Mouse (Mus musculus) heart, embryonic 11.5 days (tissue): Measurements from ENCODE around the gene Tmf1. TPM values are rescaled to one million over a fixed set of nuclear protein-coding genes. Genes with fewer than 3 reads are reported as not detected.

Source experiments
- ATAC-seq: fragments of 200-750 bp; cut with Nextera tagmentation; replicated peaks from 2 replicates; pipeline ENCODE4 v1.8.0; 2017; ENCODE audit warnings: moderate library complexity; ENCODE audit not compliant: insufficient number of reproducible peaks, low FRiP score, low TSS enrichment
- H3K27ac ChIP-seq: fragments of 300-500 bp; sonication (generic); 2 replicates; pipeline ENCODE4 v1.5.1; 2014; ENCODE audit warnings: mild to moderate bottlenecking, low read depth, low read length
- H3K27me3 ChIP-seq: fragments of 300-500 bp; sonication (generic); 2 replicates; pipeline ENCODE4 v1.6.1; 2014; ENCODE audit warnings: mild to moderate bottlenecking, low read length, mixed read lengths; ENCODE audit not compliant: control insufficient read depth, insufficient read depth
- H3K36me3 ChIP-seq: fragments of 300-500 bp; sonication (generic); 2 replicates; pipeline ENCODE4 v1.6.1; 2014; ENCODE audit warnings: mild to moderate bottlenecking, low read length, moderate library complexity, mixed read lengths; ENCODE audit not compliant: control insufficient read depth, insufficient read depth
- H3K4me1 ChIP-seq: fragments of 300-500 bp; sonication (generic); 2 replicates; pipeline ENCODE4 v1.6.1; 2014; ENCODE audit warnings: low read length; ENCODE audit not compliant: control insufficient read depth, insufficient read depth
- H3K4me2 ChIP-seq: fragments of 300-500 bp; sonication (generic); 2 replicates; pipeline ENCODE4 v1.6.1; 2014; ENCODE audit warnings: mild to moderate bottlenecking, moderate library complexity
- H3K4me3 ChIP-seq: fragments of 300-500 bp; sonication (generic); 2 replicates; pipeline ENCODE4 v1.5.1; 2014; ENCODE audit warnings: low read depth, low read length
- H3K9ac ChIP-seq: fragments of 300-500 bp; sonication (generic); 2 replicates; pipeline ENCODE4 v1.6.1; 2014; ENCODE audit warnings: mild to moderate bottlenecking, low read depth, low read length, moderate library complexity
- H3K9me3 ChIP-seq: fragments of 300-500 bp; sonication (generic); replicated peaks from 2 replicates; pipeline ENCODE4 v1.6.1; 2016; ENCODE audit warnings: low read length; ENCODE audit not compliant: control insufficient read depth
- WGBS: fragments of 180-500 bp; shearing (Covaris S2); extraction: QIAGEN DNeasy Blood & Tissue Kit; methylation state at CpG from one replicate; pipeline ENCODE4 v1.1.7; 2014; ENCODE audit not compliant: insufficient replicate concordance; 5-methylcytosine and 5-hydroxymethylcytosine counted together
- polyA plus RNA-seq: library from polyadenylated mRNA; unstranded; fragments of >200 nt; fragmentation: Nextera tagmentation; extraction: Ambion mirVana; gene quantifications from 2 replicates; pipeline ENCODE4 v1.2.1, GENCODE M21; 2014

The Tmf1 gene
- polyA plus RNA-seq, 1 experiment from 2014 or later: 27.3 TPM

DNA sequence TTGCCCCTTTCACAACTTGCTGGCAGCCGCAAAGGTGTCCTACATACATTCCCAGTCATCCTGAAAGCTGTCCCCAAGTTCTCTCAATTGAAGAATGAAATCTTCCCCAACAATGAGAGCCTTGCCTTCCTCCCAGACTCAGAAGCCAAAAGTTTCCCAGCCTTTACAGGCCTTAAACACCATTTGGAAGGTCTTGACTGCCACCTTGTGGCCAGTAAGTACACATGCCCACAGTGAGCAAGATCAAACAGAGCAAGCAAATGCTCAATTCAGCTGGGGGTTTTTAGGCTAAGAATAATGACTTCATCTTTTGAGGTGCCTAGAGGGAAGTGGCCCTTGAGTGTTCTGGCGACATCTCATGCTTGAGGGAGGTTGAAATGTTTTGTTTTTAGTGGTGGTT, 72.1 kb downstream of the Tmf1 start:
- H3K9me3 ChIP-seq: no peaks in the 10 kb centered on the region
- WGBS: 21% methylated on average over 2 of the region's 2 CpGs

GRCm38 (mm10) chr6:97106106-97106505, 72.8 kb downstream of the Tmf1 start:
- Histone ChIP-seq H3K27ac (no peak overlapping the region), H3K4me3 (no peak overlapping the region), H3K4me2 (no peak overlapping the region), H3K36me3 (no peaks in the 10 kb centered on the region), H3K27me3 (peaks cover 3% of the 10 kb centered on the region; the same call in 1 of the 2 replicates), H3K9ac (no peak overlapping the region), H3K9me3 (no peaks in the 10 kb centered on the region), H3K4me1 (no peaks in the 10 kb centered on the region)
- ATAC-seq: no peak
- WGBS: 75% methylated on average over 8 of the region's 8 CpGs

More for the DNA sequence above, 72.1 kb downstream of the Tmf1 start:
- no peaks in the 10 kb centered on the region for H3K36me3 ChIP-seq
- peaks cover 3% of the 10 kb centered on the region; the same call in 1 of the 2 replicates for H3K27me3 ChIP-seq
- no peak overlapping the region for H3K4me3 ChIP-seq
- no peaks in the 10 kb centered on the region for H3K4me1 ChIP-seq
- H3K27ac ChIP-seq: no peak overlapping the region
- H3K4me2 ChIP-seq: no peak overlapping the region
- ATAC-seq: no peak
- no peak overlapping the region for H3K9ac ChIP-seq

- no peak overlapping the region for H3K4me3 ChIP-seq
- H3K9me3 ChIP-seq: no peaks in the 10 kb centered on the region
- no peak overlapping the region for H3K27ac ChIP-seq
- H3K4me2 ChIP-seq: no peak overlapping the region
- 70% methylated on average over 7 of the region's 7 CpGs for WGBS
- no peaks in the 10 kb centered on the region for H3K36me3 ChIP-seq
- no peaks in the 10 kb centered on the region for H3K4me1 ChIP-seq
- H3K27me3 ChIP-seq: peaks cover 3% of the 10 kb centered on the region; the same call in 1 of the 2 replicates
- H3K9ac ChIP-seq: no peak overlapping the region
- ATAC-seq: no peak
Measured at GRCm38 (mm10) chr6:97104264-97104852, 74.6 kb downstream of the Tmf1 start.

Other genes with a start within 250 kb of the Tmf1 start
- not detected in 2 replicates for gene Fam19a4, start 118.7 kb downstream of the Tmf1 start, polyA plus RNA-seq
- gene Eogt, start 29.9 kb downstream of the Tmf1 start, polyA plus RNA-seq: 12.1 and 13.5 TPM in 2 replicates
- 90.7 and 93.9 TPM in 2 replicates for gene Uba3, start 26.5 kb upstream of the Tmf1 start, polyA plus RNA-seq
- 48.9 and 61.6 TPM in 2 replicates for gene Arl6ip5, start 31.6 kb upstream of the Tmf1 start, polyA plus RNA-seq
- gene Lmod3, start 73.6 kb upstream of the Tmf1 start, polyA plus RNA-seq: 19.0 and 19.3 TPM in 2 replicates